Mouse (Mus musculus): ENCODE measurements around the gene Gm17535. TPM values are rescaled to one million over a fixed set of nuclear protein-coding genes. Genes with fewer than 3 reads are reported as not detected.
"Not testable (repeated sequence)": the region's sequence is repeated elsewhere in the genome, so short reads cannot be mapped to it uniquely, and the experiment has no call there.

The Gm17535 gene
- total and polyA plus RNA-seq, 3 experiments: not detected

DNA sequence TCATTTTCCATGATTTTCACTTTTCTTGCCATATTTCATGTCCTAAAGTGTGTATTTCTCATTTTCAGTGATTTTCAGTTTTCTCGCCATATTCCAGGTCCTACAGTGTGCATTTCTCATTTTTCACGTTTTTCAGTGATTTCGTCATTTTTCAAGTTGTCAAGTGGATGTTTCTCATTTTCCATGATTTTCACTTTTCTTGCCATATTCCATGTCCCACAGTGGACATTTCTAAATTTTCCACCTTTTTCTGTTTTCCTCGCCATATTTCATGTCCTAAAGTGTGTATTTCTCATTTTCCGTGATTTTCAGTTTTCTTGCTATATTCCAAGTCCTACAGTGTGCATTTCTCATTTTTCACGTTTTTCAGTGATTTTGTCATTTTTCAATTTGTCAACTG lies 18.5 kb upstream of the Gm17535 start:
- H3K79me2 ChIP-seq (replicated peaks; ENCODE audit: control insufficient read depth, extremely low read depth, insufficient read depth, poor library complexity, severe bottlenecking); H3K4me3 ChIP-seq (replicated peaks in 1 of 3; ENCODE audit: low read depth in 2 of 3, low read length in 2 of 3, poor library complexity in 1 of 3); in situ Hi-C loops (cut with MboI; ENCODE audit: low pct_ligation_motif_present, low pct_unique_long_range_greater_than_20kb, low sequenced_read_pairs); H3K36me3 ChIP-seq (replicated peaks in 1 of 2; ENCODE audit: control insufficient read depth in 1 of 2, insufficient read depth in 1 of 2, low read length in 1 of 2); H3K4me1 ChIP-seq (ENCODE audit: control insufficient read depth in 1 of 2, insufficient read depth in 2 of 2); H3K4me2 ChIP-seq (ENCODE audit: insufficient read depth, low read depth, poor library complexity, severe bottlenecking); H3K27ac ChIP-seq (ENCODE audit: insufficient read depth, low read depth); H3K9me3 ChIP-seq (replicated peaks; ENCODE audit: low read length); dilution Hi-C loops (cut with MboI; ENCODE audit: extremely low pct_ligation_motif_present, extremely low pct_unique_long_range_greater_than_20kb, low sequenced_read_pairs); H3K9ac ChIP-seq (ENCODE audit: insufficient read depth, low read depth); H3K27me3 ChIP-seq (replicated peaks); DNase-seq (ENCODE audit: extremely low read depth): not testable (repeated sequence)

DNA sequence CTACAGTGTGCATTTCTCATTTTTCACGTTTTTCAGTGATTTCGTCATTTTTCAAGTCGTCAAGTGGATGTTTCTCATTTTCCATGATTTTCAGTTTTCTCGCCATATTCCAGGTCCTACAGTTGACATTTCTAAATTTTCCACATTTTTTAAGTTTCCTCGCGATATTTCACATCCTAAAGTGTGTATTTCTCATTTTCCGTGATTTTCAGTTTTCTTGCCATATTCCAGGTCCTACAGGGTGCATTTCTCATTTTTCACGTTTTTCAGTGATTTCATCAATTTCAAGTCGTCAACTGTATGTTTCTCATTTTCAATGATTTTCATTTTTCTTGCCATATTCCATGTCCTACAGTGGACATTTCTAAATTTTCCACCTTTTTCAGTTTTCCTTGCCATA lies 17.3 kb upstream of the Gm17535 start, which contains the start of gene Gm10719:
Gm10719 (plus strand) TSS at position 301 of the 400 bp plus-strand sequence.
- H3K9me3 ChIP-seq (replicated peaks; ENCODE audit: low read length); H3K4me3 ChIP-seq (replicated peaks in 1 of 3; ENCODE audit: low read depth in 2 of 3, low read length in 2 of 3, poor library complexity in 1 of 3); in situ Hi-C loops (cut with MboI; ENCODE audit: low pct_ligation_motif_present, low pct_unique_long_range_greater_than_20kb, low sequenced_read_pairs); DNase-seq (ENCODE audit: extremely low read depth); H3K4me1 ChIP-seq (ENCODE audit: control insufficient read depth in 1 of 2, insufficient read depth in 2 of 2); H3K4me2 ChIP-seq (ENCODE audit: insufficient read depth, low read depth, poor library complexity, severe bottlenecking); H3K36me3 ChIP-seq (replicated peaks in 1 of 2; ENCODE audit: control insufficient read depth in 1 of 2, insufficient read depth in 1 of 2, low read length in 1 of 2); H3K9ac ChIP-seq (ENCODE audit: insufficient read depth, low read depth); H3K27ac ChIP-seq (ENCODE audit: insufficient read depth, low read depth); dilution Hi-C loops (cut with MboI; ENCODE audit: extremely low pct_ligation_motif_present, extremely low pct_unique_long_range_greater_than_20kb, low sequenced_read_pairs); H3K79me2 ChIP-seq (replicated peaks; ENCODE audit: control insufficient read depth, extremely low read depth, insufficient read depth, poor library complexity, severe bottlenecking); H3K27me3 ChIP-seq (replicated peaks): not testable (repeated sequence)

DNA sequence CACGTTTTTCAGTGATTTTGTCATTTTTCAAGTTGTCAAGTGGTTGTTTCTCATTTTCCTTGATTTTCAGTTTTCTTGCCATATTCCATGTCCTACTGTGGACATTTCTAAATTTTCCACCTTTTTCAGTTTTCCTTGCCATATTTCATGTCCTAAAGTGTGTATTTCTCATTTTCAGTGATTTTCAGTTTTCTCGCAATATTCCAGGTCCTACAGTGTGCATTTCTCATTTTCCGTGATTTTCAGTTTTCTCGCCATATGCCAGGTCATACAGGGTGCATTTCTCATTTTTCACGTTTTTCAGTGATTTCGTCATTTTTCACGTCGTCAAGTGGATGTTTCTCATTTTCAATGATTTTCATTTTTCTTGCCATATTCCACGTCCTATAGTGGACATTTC lies 15.5 kb upstream of the Gm17535 start:
- H3K4me1 ChIP-seq (ENCODE audit: control insufficient read depth in 1 of 2, insufficient read depth in 2 of 2); H3K27me3 ChIP-seq (replicated peaks); H3K36me3 ChIP-seq (replicated peaks in 1 of 2; ENCODE audit: control insufficient read depth in 1 of 2, insufficient read depth in 1 of 2, low read length in 1 of 2); H3K4me2 ChIP-seq (ENCODE audit: insufficient read depth, low read depth, poor library complexity, severe bottlenecking); H3K4me3 ChIP-seq (replicated peaks in 1 of 3; ENCODE audit: low read depth in 2 of 3, low read length in 2 of 3, poor library complexity in 1 of 3); H3K79me2 ChIP-seq (replicated peaks; ENCODE audit: control insufficient read depth, extremely low read depth, insufficient read depth, poor library complexity, severe bottlenecking); H3K9ac ChIP-seq (ENCODE audit: insufficient read depth, low read depth); in situ Hi-C loops (cut with MboI; ENCODE audit: low pct_ligation_motif_present, low pct_unique_long_range_greater_than_20kb, low sequenced_read_pairs); H3K9me3 ChIP-seq (replicated peaks; ENCODE audit: low read length); DNase-seq (ENCODE audit: extremely low read depth); dilution Hi-C loops (cut with MboI; ENCODE audit: extremely low pct_ligation_motif_present, extremely low pct_unique_long_range_greater_than_20kb, low sequenced_read_pairs); H3K27ac ChIP-seq (ENCODE audit: insufficient read depth, low read depth): not testable (repeated sequence)

DNA sequence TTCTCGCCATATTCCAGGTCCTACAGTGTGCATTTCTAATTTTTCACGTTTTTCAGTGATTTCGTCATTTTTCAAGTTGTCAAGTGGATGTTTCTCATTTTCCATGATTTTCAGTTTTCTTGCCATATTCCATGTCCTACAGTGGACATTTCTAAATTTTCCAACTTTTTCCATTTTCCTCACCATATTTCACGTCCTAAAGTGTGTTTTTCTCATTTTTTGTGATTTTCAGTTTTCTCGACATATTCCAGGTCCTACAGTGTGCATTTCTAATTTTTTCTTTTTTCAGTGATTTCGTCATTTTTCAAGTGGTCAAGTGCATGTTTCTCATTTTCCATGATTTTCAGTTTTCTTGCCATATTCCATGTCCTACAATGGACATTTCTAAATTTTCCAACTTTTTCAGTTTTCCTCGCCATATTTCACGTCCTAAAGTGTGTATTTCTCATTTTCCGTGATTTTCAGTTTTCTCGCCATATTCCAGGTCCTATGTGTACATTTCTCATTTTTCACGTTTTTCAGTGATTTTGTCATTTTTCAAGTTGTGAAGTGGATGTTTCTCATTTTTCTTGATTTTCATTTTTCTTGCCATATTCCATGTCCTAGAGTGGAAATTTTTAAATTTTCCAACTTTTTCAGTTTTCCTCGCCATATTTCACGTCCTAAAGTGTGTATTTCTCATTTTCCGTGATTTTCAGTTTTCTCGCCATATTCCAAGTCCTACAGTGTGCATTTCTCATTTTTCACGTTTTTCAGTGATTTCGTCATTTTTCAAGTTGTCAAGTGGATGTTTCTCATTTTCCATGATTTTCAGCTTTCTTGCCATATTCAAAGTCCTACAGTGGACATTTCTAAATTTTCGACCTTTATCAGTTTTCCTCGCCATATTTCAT lies 14.3 kb upstream of the Gm17535 start:
- H3K4me1 ChIP-seq (ENCODE audit: control insufficient read depth in 1 of 2, insufficient read depth in 2 of 2); H3K79me2 ChIP-seq (replicated peaks; ENCODE audit: control insufficient read depth, extremely low read depth, insufficient read depth, poor library complexity, severe bottlenecking); H3K36me3 ChIP-seq (replicated peaks in 1 of 2; ENCODE audit: control insufficient read depth in 1 of 2, insufficient read depth in 1 of 2, low read length in 1 of 2); dilution Hi-C loops (cut with MboI; ENCODE audit: extremely low pct_ligation_motif_present, extremely low pct_unique_long_range_greater_than_20kb, low sequenced_read_pairs); H3K4me2 ChIP-seq (ENCODE audit: insufficient read depth, low read depth, poor library complexity, severe bottlenecking); H3K27ac ChIP-seq (ENCODE audit: insufficient read depth, low read depth); DNase-seq (ENCODE audit: extremely low read depth); in situ Hi-C loops (cut with MboI; ENCODE audit: low pct_ligation_motif_present, low pct_unique_long_range_greater_than_20kb, low sequenced_read_pairs); H3K9me3 ChIP-seq (replicated peaks; ENCODE audit: low read length); H3K27me3 ChIP-seq (replicated peaks); H3K9ac ChIP-seq (ENCODE audit: insufficient read depth, low read depth); H3K4me3 ChIP-seq (replicated peaks in 1 of 3; ENCODE audit: low read depth in 2 of 3, low read length in 2 of 3, poor library complexity in 1 of 3): not testable (repeated sequence)

DNA sequence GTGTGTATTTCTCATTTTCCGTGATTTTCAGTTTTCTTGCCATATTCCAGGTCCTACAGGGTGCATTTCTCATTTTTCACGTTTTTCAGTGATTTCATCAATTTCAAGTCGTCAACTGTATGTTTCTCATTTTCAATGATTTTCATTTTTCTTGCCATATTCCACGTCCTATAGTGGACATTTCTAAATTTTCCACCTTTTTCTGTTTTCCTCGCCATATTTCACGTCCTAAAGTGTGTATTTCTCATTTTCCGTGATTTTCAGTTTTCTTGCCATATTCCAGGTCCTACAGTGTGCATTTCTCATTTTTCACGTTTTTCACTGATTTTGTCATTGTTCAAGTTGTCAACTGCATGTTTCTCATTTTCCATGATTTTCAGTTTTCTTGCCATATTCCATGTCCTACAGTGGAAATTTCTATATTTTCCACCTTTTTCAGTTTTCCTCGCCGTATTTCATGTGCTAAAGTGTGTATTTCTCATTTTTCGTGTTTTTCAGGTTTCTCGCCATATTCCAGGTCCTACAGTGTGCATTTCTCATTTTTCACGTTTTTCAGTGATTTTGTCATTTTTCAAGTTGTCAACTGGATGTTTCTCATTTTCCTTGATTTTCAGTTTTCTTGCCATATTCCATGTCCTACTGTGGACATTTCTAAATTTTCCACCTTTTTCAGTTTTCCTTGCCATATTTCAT lies 11.9 kb upstream of the Gm17535 start:
- in situ Hi-C loops (cut with MboI; ENCODE audit: low pct_ligation_motif_present, low pct_unique_long_range_greater_than_20kb, low sequenced_read_pairs): not testable (repeated sequence)

DNA sequence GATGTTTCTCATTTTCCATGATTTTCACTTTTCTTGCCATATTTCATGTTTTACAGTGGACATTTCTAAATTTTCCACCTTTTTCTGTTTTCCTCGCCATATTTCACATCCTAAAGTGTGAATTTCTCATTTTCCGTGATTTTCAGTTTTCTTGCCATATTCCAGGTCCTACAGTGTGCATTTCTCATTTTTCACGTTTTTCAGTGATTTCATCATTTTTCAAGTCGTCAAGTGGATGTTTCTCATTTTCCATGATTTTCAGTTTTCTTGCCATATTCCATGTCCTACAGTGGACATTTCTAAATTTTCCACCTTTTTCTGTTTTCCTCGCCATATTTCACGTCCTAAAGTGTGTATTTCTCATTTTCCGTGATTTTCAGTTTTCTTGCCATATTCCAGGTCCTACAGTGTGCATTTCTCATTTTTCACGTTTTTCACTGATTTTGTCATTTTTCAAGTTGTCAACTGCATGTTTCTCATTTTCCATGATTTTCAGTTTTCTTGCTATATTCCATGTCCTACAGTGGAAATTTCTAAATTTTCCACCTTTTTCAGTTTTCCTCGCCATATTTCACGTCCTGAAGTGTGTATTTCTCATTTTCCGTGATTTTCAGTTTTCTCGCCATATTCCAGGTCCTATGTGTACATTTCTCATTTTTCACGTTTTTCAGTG lies 11.0 kb upstream of the Gm17535 start, which contains the start of gene Gm10718:
Gm10718 (plus strand) TSS at position 236 of the 673 bp plus-strand sequence.
- H3K4me2 ChIP-seq (ENCODE audit: insufficient read depth, low read depth, poor library complexity, severe bottlenecking); H3K27me3 ChIP-seq (replicated peaks); H3K4me3 ChIP-seq (replicated peaks in 1 of 3; ENCODE audit: low read depth in 2 of 3, low read length in 2 of 3, poor library complexity in 1 of 3); H3K9me3 ChIP-seq (replicated peaks; ENCODE audit: low read length); dilution Hi-C loops (cut with MboI; ENCODE audit: extremely low pct_ligation_motif_present, extremely low pct_unique_long_range_greater_than_20kb, low sequenced_read_pairs); H3K9ac ChIP-seq (ENCODE audit: insufficient read depth, low read depth); H3K4me1 ChIP-seq (ENCODE audit: control insufficient read depth in 1 of 2, insufficient read depth in 2 of 2); H3K79me2 ChIP-seq (replicated peaks; ENCODE audit: control insufficient read depth, extremely low read depth, insufficient read depth, poor library complexity, severe bottlenecking); H3K27ac ChIP-seq (ENCODE audit: insufficient read depth, low read depth); in situ Hi-C loops (cut with MboI; ENCODE audit: low pct_ligation_motif_present, low pct_unique_long_range_greater_than_20kb, low sequenced_read_pairs); H3K36me3 ChIP-seq (replicated peaks in 1 of 2; ENCODE audit: control insufficient read depth in 1 of 2, insufficient read depth in 1 of 2, low read length in 1 of 2); DNase-seq (ENCODE audit: extremely low read depth): not testable (repeated sequence)

More for the DNA sequence above, 11.9 kb upstream of the Gm17535 start:
- H3K4me2 ChIP-seq (ENCODE audit: insufficient read depth, low read depth, poor library complexity, severe bottlenecking); H3K4me3 ChIP-seq (replicated peaks in 1 of 3; ENCODE audit: low read depth in 2 of 3, low read length in 2 of 3, poor library complexity in 1 of 3); H3K9me3 ChIP-seq (replicated peaks; ENCODE audit: low read length); H3K9ac ChIP-seq (ENCODE audit: insufficient read depth, low read depth); H3K27ac ChIP-seq (ENCODE audit: insufficient read depth, low read depth); H3K27me3 ChIP-seq (replicated peaks); dilution Hi-C loops (cut with MboI; ENCODE audit: extremely low pct_ligation_motif_present, extremely low pct_unique_long_range_greater_than_20kb, low sequenced_read_pairs); DNase-seq (ENCODE audit: extremely low read depth); H3K36me3 ChIP-seq (replicated peaks in 1 of 2; ENCODE audit: control insufficient read depth in 1 of 2, insufficient read depth in 1 of 2, low read length in 1 of 2); H3K4me1 ChIP-seq (ENCODE audit: control insufficient read depth in 1 of 2, insufficient read depth in 2 of 2); H3K79me2 ChIP-seq (replicated peaks; ENCODE audit: control insufficient read depth, extremely low read depth, insufficient read depth, poor library complexity, severe bottlenecking): not testable (repeated sequence)

Data from CH12.LX (cell line).